Mouse (Mus musculus): ENCODE measurements around the gene Nrd1. TPM values are rescaled to one million over a fixed set of nuclear protein-coding genes. Genes with fewer than 3 reads are reported as not detected.

Gene Nrd1
- polyA plus RNA-seq, 1 experiment, result 50.5 TPM

DNA sequence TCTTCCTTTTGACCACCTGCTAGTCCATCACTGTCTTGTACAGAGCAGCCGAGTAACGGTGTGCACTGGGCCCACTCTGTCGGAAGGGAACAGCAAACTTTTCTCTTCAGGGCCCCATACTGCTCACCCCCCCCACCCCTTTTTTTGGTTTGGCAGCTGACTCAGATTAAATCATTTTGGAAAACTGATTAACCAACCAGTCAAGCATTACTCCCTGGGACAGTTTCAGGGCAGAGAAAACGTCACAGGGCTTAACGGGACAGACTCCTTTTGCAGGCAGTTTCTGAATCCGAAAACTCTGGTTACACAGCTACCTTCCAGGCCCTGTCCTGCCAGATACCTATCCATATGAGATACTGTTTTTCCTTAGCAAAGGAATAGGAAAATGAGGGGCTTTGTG is 64.5 kb downstream of the Nrd1 start:
- Histone ChIP-seq H3K36me3 (ENCODE audit: control insufficient read depth, insufficient read depth, low read length) (peaks cover 16% of the 10 kb centered on the region), H3K4me3 (ENCODE audit: insufficient read depth, low read depth, low read length) (no peak overlapping the region), H3K4me1 (ENCODE audit: control insufficient read depth, insufficient read depth, low read length) (peaks cover 6% of the 10 kb centered on the region; the same call in 1 of the 2 replicates), H3K27me3 (replicated peaks; ENCODE audit: control insufficient read depth, insufficient read depth, low read length) (no peaks in the 10 kb centered on the region), H3K27ac (ENCODE audit: insufficient read depth, low read depth, low read length) (peak overlapping the region; percentile 22; the same call in 1 of the 2 replicates)
- 46% methylated on average over 6 of the region's 6 CpGs for WGBS
- TF ChIP-seq POLR2A (IDR thresholded peaks at IDR 0.05; ENCODE audit: low read depth, low read length) (no peak), CTCF (conservative IDR thresholded peaks at IDR 0.05; ENCODE audit: insufficient read depth, insufficient read length, low read depth, low read length) (no peak)
- DNase-seq, result peak; percentile 51

DNA sequence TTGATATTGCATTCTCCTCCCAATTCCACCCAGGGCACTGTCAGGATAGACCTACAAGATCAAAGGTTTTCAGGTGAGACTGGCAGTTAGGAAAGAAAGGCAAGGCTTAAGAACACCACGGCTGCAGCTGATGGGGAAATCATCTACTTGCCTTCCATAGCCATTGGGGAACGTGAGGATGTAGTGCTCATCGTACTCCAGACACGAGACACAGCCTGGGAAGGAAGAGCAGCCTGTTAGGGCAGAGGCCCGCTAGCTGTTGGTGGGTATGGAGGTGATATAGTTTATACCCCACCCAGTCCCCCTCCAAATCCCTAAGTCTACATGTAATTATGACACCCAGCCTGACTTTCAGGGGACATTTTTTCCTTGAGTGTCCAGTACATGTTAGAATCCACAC is 65.3 kb downstream of the Nrd1 start:
- peaks cover 17% of the 10 kb centered on the region for H3K36me3 ChIP-seq (ENCODE audit: control insufficient read depth, insufficient read depth, low read length)
- 81% methylated on average over 5 of the region's 5 CpGs for WGBS

DNA sequence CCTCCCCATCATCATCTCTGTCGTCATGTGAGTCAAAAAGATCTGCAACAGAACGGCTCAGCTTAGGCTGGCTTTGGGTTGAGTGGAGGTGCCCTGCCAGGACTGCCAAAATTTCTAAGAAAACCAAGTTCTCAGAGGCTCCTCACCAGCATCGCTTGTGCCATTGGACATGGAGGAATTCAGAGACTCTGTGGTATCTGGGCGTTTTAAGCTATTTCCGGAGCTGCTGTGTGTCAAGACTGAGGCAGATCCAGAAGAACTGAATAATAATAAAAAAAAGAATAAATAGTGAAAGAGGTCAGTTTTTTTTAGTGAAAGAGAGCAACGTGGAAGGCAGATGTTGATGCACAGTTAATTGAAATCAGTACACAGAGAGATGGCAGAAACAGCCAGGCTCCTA is 72.4 kb downstream of the Nrd1 start:
- 84% methylated on average over 6 of the region's 6 CpGs for WGBS
- no peak overlapping the region for H3K27ac ChIP-seq (ENCODE audit: insufficient read depth, low read depth, low read length)
- no peaks in the 10 kb centered on the region for H3K27me3 ChIP-seq (replicated peaks; ENCODE audit: control insufficient read depth, insufficient read depth, low read length)
- H3K4me3 ChIP-seq (ENCODE audit: insufficient read depth, low read depth, low read length), result no peak overlapping the region
- H3K36me3 ChIP-seq (ENCODE audit: control insufficient read depth, insufficient read depth, low read length), result peaks cover 8% of the 10 kb centered on the region
- TF ChIP-seq CTCF (conservative IDR thresholded peaks at IDR 0.05; ENCODE audit: insufficient read depth, insufficient read length, low read depth, low read length), result no peak
- no peak for TF ChIP-seq POLR2A (IDR thresholded peaks at IDR 0.05; ENCODE audit: low read depth, low read length)
- H3K4me1 ChIP-seq (ENCODE audit: control insufficient read depth, insufficient read depth, low read length), result peaks cover 7% of the 10 kb centered on the region; the same call in 1 of the 2 replicates
- DNase-seq, result no peak

More for the DNA sequence above, 65.3 kb downstream of the Nrd1 start:
- H3K27me3 ChIP-seq (replicated peaks; ENCODE audit: control insufficient read depth, insufficient read depth, low read length), result no peaks in the 10 kb centered on the region
- peaks cover 6% of the 10 kb centered on the region; the same call in 1 of the 2 replicates for H3K4me1 ChIP-seq (ENCODE audit: control insufficient read depth, insufficient read depth, low read length)
- H3K27ac ChIP-seq (ENCODE audit: insufficient read depth, low read depth, low read length), result no peak overlapping the region
- DNase-seq, result no peak
- no peak for TF ChIP-seq CTCF (conservative IDR thresholded peaks at IDR 0.05; ENCODE audit: insufficient read depth, insufficient read length, low read depth, low read length)
- TF ChIP-seq POLR2A (IDR thresholded peaks at IDR 0.05; ENCODE audit: low read depth, low read length), result no peak
- H3K4me3 ChIP-seq (ENCODE audit: insufficient read depth, low read depth, low read length), result no peak overlapping the region

DNA sequence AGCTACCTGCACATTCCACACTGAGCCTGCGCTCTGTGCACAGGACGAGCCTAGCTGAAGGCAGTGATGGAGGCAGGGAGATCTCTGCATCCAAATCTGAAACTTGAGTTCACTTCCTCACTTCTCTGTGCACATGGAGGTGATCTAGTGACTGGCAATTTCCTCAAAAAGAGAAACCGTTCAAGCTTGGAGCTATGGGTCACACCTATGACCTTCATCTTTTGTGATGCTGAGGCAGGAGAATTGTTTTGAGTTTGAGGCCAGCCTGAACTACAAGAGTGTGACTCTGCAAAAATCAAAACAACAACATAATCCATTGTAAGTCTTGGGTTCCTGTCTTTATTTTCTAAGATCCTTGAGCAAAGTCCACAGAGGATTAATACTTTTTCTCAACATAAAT is 72.8 kb downstream of the Nrd1 start:
- Histone ChIP-seq H3K27ac (ENCODE audit: insufficient read depth, low read depth, low read length) (no peak overlapping the region), H3K36me3 (ENCODE audit: control insufficient read depth, insufficient read depth, low read length) (peaks cover 6% of the 10 kb centered on the region), H3K4me3 (ENCODE audit: insufficient read depth, low read depth, low read length) (no peak overlapping the region), H3K27me3 (replicated peaks; ENCODE audit: control insufficient read depth, insufficient read depth, low read length) (no peaks in the 10 kb centered on the region), H3K4me1 (ENCODE audit: control insufficient read depth, insufficient read depth, low read length) (peaks cover 7% of the 10 kb centered on the region; the same call in 1 of the 2 replicates)
- TF ChIP-seq POLR2A (IDR thresholded peaks at IDR 0.05; ENCODE audit: low read depth, low read length), result no peak
- no peak for TF ChIP-seq CTCF (conservative IDR thresholded peaks at IDR 0.05; ENCODE audit: insufficient read depth, insufficient read length, low read depth, low read length)
- no peak for DNase-seq
- WGBS, result 69% methylated on average over 3 of the region's 3 CpGs

DNA sequence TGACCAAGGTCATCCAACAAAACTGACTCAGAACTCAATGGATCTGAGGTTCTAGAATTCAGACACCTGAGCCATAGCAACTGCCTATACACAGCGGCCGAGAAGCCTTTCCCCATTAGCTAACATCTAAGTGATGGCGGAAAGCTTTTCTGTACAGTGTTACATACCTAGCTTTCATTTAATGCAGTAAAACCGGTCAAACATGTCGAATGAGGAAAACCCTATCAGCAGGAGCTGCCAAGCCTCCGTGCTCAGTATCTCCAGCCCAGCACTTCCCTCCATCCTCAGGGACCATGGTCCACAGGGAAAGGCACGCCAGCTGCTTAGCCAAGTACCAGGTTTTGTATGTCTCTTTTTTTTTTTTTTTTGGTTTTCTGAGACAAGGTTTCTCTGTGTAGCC is 78.5 kb downstream of the Nrd1 start:
- no peak overlapping the region for H3K4me3 ChIP-seq (ENCODE audit: insufficient read depth, low read depth, low read length)
- DNase-seq, result no peak
- H3K27ac ChIP-seq (ENCODE audit: insufficient read depth, low read depth, low read length), result 0 out of 2 replicates have a peak overlapping the region, but pooled peaks have one; percentile 3
- 77% methylated on average over 7 of the region's 7 CpGs for WGBS
- peaks cover 15% of the 10 kb centered on the region for H3K36me3 ChIP-seq (ENCODE audit: control insufficient read depth, insufficient read depth, low read length)
- TF ChIP-seq CTCF (conservative IDR thresholded peaks at IDR 0.05; ENCODE audit: insufficient read depth, insufficient read length, low read depth, low read length), result no peak
- H3K27me3 ChIP-seq (replicated peaks; ENCODE audit: control insufficient read depth, insufficient read depth, low read length), result no peaks in the 10 kb centered on the region
- peaks cover 15% of the 10 kb centered on the region for H3K4me1 ChIP-seq (ENCODE audit: control insufficient read depth, insufficient read depth, low read length)

DNA sequence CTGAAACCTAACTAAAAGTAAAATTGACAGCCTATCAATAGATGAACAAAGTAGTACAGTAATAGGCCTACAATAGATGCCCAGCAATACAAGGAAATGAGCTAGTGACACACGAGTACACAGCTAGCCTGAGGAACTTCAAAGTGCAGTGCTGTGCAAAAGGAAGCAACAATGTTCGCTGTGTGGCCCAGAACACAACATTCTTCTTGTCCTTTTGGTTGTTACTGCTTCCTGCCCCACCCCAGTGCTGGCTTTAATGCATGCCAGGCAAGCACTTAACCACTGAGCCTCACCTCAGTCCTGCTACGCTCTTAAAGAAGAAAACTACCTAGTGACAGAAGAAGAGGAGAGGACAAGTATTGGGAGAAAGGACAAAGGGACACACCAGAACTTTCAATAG is 79.2 kb downstream of the Nrd1 start:
- H3K27ac ChIP-seq (ENCODE audit: insufficient read depth, low read depth, low read length), result peak overlapping the region; percentile 94
- peak; percentile 34 for DNase-seq
- H3K4me1 ChIP-seq (ENCODE audit: control insufficient read depth, insufficient read depth, low read length), result peaks cover 15% of the 10 kb centered on the region
- H3K27me3 ChIP-seq (replicated peaks; ENCODE audit: control insufficient read depth, insufficient read depth, low read length), result no peaks in the 10 kb centered on the region
- 36% methylated on average over 3 of the region's 3 CpGs for WGBS
- H3K4me3 ChIP-seq (ENCODE audit: insufficient read depth, low read depth, low read length), result no peak overlapping the region
- H3K36me3 ChIP-seq (ENCODE audit: control insufficient read depth, insufficient read depth, low read length), result peaks cover 17% of the 10 kb centered on the region
- TF ChIP-seq POLR2A (IDR thresholded peaks at IDR 0.05; ENCODE audit: low read depth, low read length) (no peak), CTCF (conservative IDR thresholded peaks at IDR 0.05; ENCODE audit: insufficient read depth, insufficient read length, low read depth, low read length) (no peak)

DNA sequence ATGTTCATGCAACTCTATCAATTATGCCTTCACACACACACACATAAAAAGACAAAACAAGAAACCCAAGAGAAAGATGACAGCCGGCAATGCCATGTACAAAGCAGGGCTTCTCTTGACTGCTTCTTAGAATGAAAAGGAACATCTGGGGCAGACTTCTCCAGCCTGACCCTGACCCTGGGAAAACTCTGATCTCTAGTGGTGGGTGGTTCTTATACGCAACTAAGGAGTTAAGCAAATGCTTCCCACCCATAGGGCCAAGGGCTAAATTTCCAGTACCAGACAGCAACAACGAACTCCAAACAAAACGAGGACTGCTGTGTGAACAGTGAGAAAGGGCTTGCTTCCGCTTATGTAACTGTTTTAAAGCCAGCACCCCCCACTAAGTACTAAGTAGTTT is 79.7 kb downstream of the Nrd1 start:
- peaks cover 17% of the 10 kb centered on the region for H3K36me3 ChIP-seq (ENCODE audit: control insufficient read depth, insufficient read depth, low read length)
- H3K27me3 ChIP-seq (replicated peaks; ENCODE audit: control insufficient read depth, insufficient read depth, low read length), result no peaks in the 10 kb centered on the region
- H3K4me1 ChIP-seq (ENCODE audit: control insufficient read depth, insufficient read depth, low read length), result peaks cover 11% of the 10 kb centered on the region
- 45% methylated on average over 5 of the region's 5 CpGs for WGBS
- no peak overlapping the region for H3K4me3 ChIP-seq (ENCODE audit: insufficient read depth, low read depth, low read length)
- TF ChIP-seq POLR2A (IDR thresholded peaks at IDR 0.05; ENCODE audit: low read depth, low read length) (no peak), CTCF (conservative IDR thresholded peaks at IDR 0.05; ENCODE audit: insufficient read depth, insufficient read length, low read depth, low read length) (no peak)
- no peak for DNase-seq
- peak overlapping the region; percentile 94 for H3K27ac ChIP-seq (ENCODE audit: insufficient read depth, low read depth, low read length)

Data from kidney, adult 2 months (tissue).